Comparison of ENCODE assay signal across 14 mouse cellular contexts in the genomic region with DNA sequence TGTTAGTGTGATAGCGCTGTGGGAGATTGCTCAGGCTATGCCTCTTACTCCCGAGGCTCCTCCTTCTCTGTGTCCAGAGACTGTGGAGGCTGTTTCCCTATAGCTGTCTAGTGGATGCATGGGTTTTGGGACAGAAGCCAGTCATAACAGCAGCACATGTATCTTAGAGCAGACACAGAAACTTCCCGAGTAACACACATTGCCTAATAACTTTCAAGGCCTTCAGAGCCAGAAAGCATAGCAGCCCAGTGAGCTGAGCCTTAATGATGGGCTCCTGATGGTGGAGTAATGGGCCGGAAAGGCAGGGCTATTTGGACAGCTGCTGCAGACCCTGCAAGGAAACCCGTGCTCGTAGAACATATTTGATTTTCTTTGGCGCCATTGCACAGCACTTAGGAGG.
A peak's percentile ranks its signal among the peaks of the same experiment; 100 is the strongest.
DNase-seq lines count a peak whose midpoint lies in the region; ATAC-seq and TF ChIP-seq lines count a peak whose summit lies in the region.
"Had no signal": no experiment of that assay in that cellular context is flagged by ENCODE, and none has a peak within 500 bp of the region (broad histone marks: within the 10 kb centered on the region; RNA-seq: fewer than 3 reads in every experiment).

No protein-coding gene starts in this region.

- H3K4me2 ChIP-seq in heart, embryonic 11.5 days = no peak overlapping the region
- no peak overlapping the region for H3K4me2 ChIP-seq in kidney, embryonic 14.5 days (replicated peaks; ENCODE audit: low read depth, low read length)
- no peak overlapping the region for H3K4me2 ChIP-seq in lung, embryonic 15.5 days
- no peak overlapping the region for H3K4me2 ChIP-seq in limb, embryonic 14.5 days (replicated peaks; ENCODE audit: low read depth, low read length, severe bottlenecking)
- H3K4me2 ChIP-seq: embryonic facial prominence, embryonic 12.5 days; liver, embryonic 13.5 days had no signal

- H3K27me3 ChIP-seq in heart, embryonic 11.5 days (ENCODE audit: control insufficient read depth, insufficient read depth, low read length) = no peaks in the 10 kb centered on the region
- H3K27me3 ChIP-seq in kidney, embryonic 14.5 days (ENCODE audit: control insufficient read depth, insufficient read depth, low read length) = no peaks in the 10 kb centered on the region
- no peaks in the 10 kb centered on the region for H3K27me3 ChIP-seq in lung, embryonic 15.5 days
- H3K27me3 ChIP-seq in limb, embryonic 14.5 days (ENCODE audit: control insufficient read depth, insufficient read depth, low read length) = no peaks in the 10 kb centered on the region
- H3K27me3 ChIP-seq: liver, embryonic 13.5 days had no signal

- no peak for TF ChIP-seq POLR2A in limb, embryonic 14.5 days (IDR thresholded peaks at IDR 0.05; ENCODE audit: borderline replicate concordance, extremely low read depth, insufficient read depth, insufficient read length)

- WGBS in heart, embryonic 11.5 days (ENCODE audit: insufficient replicate concordance) = 75% methylated on average over 7 of the region's 7 CpGs
- 23% methylated on average over 7 of the region's 7 CpGs for WGBS in kidney, embryonic 14.5 days
- 47% methylated on average over 7 of the region's 7 CpGs for WGBS in lung, embryonic 15.5 days
- WGBS in limb, embryonic 14.5 days = 58% methylated on average over 7 of the region's 7 CpGs

- no peaks in the 10 kb centered on the region for H3K4me1 ChIP-seq in heart, embryonic 11.5 days (ENCODE audit: control insufficient read depth, insufficient read depth, low read length)
- H3K4me1 ChIP-seq in kidney, embryonic 14.5 days (ENCODE audit: control insufficient read depth, insufficient read depth, low read length) = peaks cover 22% of the 10 kb centered on the region; the same call in 1 of the 2 replicates
- peaks cover 35% of the 10 kb centered on the region for H3K4me1 ChIP-seq in lung, embryonic 15.5 days
- H3K4me1 ChIP-seq in limb, embryonic 14.5 days (ENCODE audit: control insufficient read depth, insufficient read depth, low read length) = peaks cover 7% of the 10 kb centered on the region; the same call in 1 of the 2 replicates
- H3K4me1 ChIP-seq: embryonic facial prominence, embryonic 12.5 days; forebrain, embryonic 10.5 days; liver, embryonic 13.5 days had no signal

- H3K9me3 ChIP-seq in heart, embryonic 11.5 days (replicated peaks; ENCODE audit: control insufficient read depth, low read length) = no peaks in the 10 kb centered on the region
- H3K9me3 ChIP-seq in kidney, embryonic 14.5 days (ENCODE audit: control insufficient read depth, low read length) = no peaks in the 10 kb centered on the region
- H3K9me3 ChIP-seq in lung, embryonic 15.5 days = no peaks in the 10 kb centered on the region
- H3K9me3 ChIP-seq in limb, embryonic 14.5 days (ENCODE audit: control insufficient read depth, low read length) = no peaks in the 10 kb centered on the region; the same call in 1 of the 2 replicates
- H3K9me3 ChIP-seq: embryonic facial prominence, embryonic 12.5 days; forebrain, embryonic 10.5 days; liver, embryonic 13.5 days had no signal

- no peaks in the 10 kb centered on the region for H3K36me3 ChIP-seq in heart, embryonic 11.5 days (ENCODE audit: control insufficient read depth, insufficient read depth, low read length)
- no peaks in the 10 kb centered on the region for H3K36me3 ChIP-seq in kidney, embryonic 14.5 days (ENCODE audit: control insufficient read depth, insufficient read depth, low read length)
- no peaks in the 10 kb centered on the region for H3K36me3 ChIP-seq in lung, embryonic 15.5 days
- H3K36me3 ChIP-seq in limb, embryonic 14.5 days (ENCODE audit: control insufficient read depth, insufficient read depth, low read length) = no peaks in the 10 kb centered on the region
- H3K36me3 ChIP-seq: embryonic facial prominence, embryonic 12.5 days; forebrain, embryonic 10.5 days; liver, embryonic 13.5 days had no signal

- no peak overlapping the region for H3K4me3 ChIP-seq in heart, embryonic 11.5 days (ENCODE audit: low read depth, low read length)
- H3K4me3 ChIP-seq in kidney, embryonic 14.5 days (ENCODE audit: low read length) = no peak overlapping the region
- H3K4me3 ChIP-seq in lung, embryonic 15.5 days = no peak overlapping the region
- no peak overlapping the region for H3K4me3 ChIP-seq in limb, embryonic 14.5 days (replicated peaks; ENCODE audit: low read length)
- H3K4me3 ChIP-seq: embryonic facial prominence, embryonic 12.5 days; forebrain, embryonic 10.5 days; liver, embryonic 13.5 days had no signal

- no peak for ATAC-seq in heart, embryonic 11.5 days (replicated peaks; ENCODE audit: insufficient number of reproducible peaks, low FRiP score, low TSS enrichment)
- peak; percentile 92 for ATAC-seq in kidney, embryonic 14.5 days (ENCODE audit: low FRiP score, low TSS enrichment)
- peak; percentile 79 for ATAC-seq in lung, embryonic 15.5 days (ENCODE audit: borderline replicate concordance, extremely low read depth, low FRiP score, low TSS enrichment)
- ATAC-seq in limb, embryonic 14.5 days (ENCODE audit: low FRiP score, low read depth) = peak; percentile 67; the same call in 1 of the 2 replicates

- H3K9ac ChIP-seq in heart, embryonic 11.5 days (ENCODE audit: low read depth, low read length) = no peak overlapping the region
- no peak overlapping the region for H3K9ac ChIP-seq in kidney, embryonic 14.5 days (ENCODE audit: low read depth, low read length)
- H3K9ac ChIP-seq in lung, embryonic 15.5 days = no peak overlapping the region
- no peak overlapping the region for H3K9ac ChIP-seq in limb, embryonic 14.5 days (ENCODE audit: low read depth, low read length, severe bottlenecking)
- H3K9ac ChIP-seq: embryonic facial prominence, embryonic 12.5 days; liver, embryonic 13.5 days had no signal

- no peak overlapping the region for H3K27ac ChIP-seq in heart, embryonic 11.5 days (ENCODE audit: low read depth, low read length)
- H3K27ac ChIP-seq in kidney, embryonic 14.5 days (ENCODE audit: low read depth, low read length) = 0 out of 2 replicates have a peak overlapping the region, but pooled peaks have one; percentile 66
- H3K27ac ChIP-seq in lung, embryonic 15.5 days = peak overlapping the region; percentile 58
- H3K27ac ChIP-seq in limb, embryonic 14.5 days (replicated peaks; ENCODE audit: low read depth, low read length) = no peak overlapping the region
- H3K27ac ChIP-seq: embryonic facial prominence, embryonic 12.5 days; forebrain, embryonic 10.5 days; liver, embryonic 13.5 days had no signal

- peak; percentile 93 for DNase-seq in heart, adult 11 months
- DNase-seq in kidney, adult 11 months = no peak
- no peak for DNase-seq in lung, postnatal 25 days (ENCODE audit: low spot score)
- DNase-seq in limb, embryonic 14.5 days (ENCODE audit: low spot score) = peak; percentile 12
- DNase-seq in thymus, postnatal 0 days (ENCODE audit: low spot score) = no peak
- DNase-seq: B cell, adult 2 months; cerebellum, adult 18-20 months; liver, embryonic 13.5 days; thymus, adult 2 months had no signal

Comparison
In these comparisons a context has a peak if more than half of its experiments do, and no peak if none do; other contexts are left out.
1. DNase-seq: peak in heart, adult 11 months (single experiment) and limb, embryonic 14.5 days (single experiment); none in kidney, adult 11 months (single experiment), lung, postnatal 25 days (single experiment) and thymus, postnatal 0 days (single experiment).
2. H3K27ac ChIP-seq: peak in kidney, embryonic 14.5 days (single experiment) and lung, embryonic 15.5 days (single experiment); none in heart, embryonic 11.5 days (single experiment) and limb, embryonic 14.5 days (single experiment).